Mouse (Mus musculus) embryo, embryonic 11 days (tissue): ENCODE data around the gene Rtkn2.

Source experiments
- DNase-seq: peaks from one replicate; pipeline ENCODE4 v3.0.0-alpha.2; 2015

Gene Rtkn2

GRCm38 (mm10) chr10:68043973-68044372 lies 64.6 kb downstream of the Rtkn2 start:
- peak; percentile 67 for DNase-seq

- no peak for DNase-seq
These were observed 65.5 kb downstream of the Rtkn2 start for GRCm38 (mm10) chr10:68044864-68045263.

GRCm38 (mm10) chr10:68048641-68049305 lies 69.4 kb downstream of the Rtkn2 start:
- no peak for DNase-seq

- no peak for DNase-seq
These were observed 71.5 kb downstream of the Rtkn2 start for GRCm38 (mm10) chr10:68050882-68051281.

- no peak for DNase-seq
These were observed 72.1 kb downstream of the Rtkn2 start for GRCm38 (mm10) chr10:68051316-68051933.

- no peak for DNase-seq
These were observed 72.9 kb downstream of the Rtkn2 start for GRCm38 (mm10) chr10:68052307-68052706.

- DNase-seq = no peak
These were observed 74.8 kb downstream of the Rtkn2 start for GRCm38 (mm10) chr10:68054131-68054530.

- no peak for DNase-seq
These were observed 75.3 kb downstream of the Rtkn2 start for GRCm38 (mm10) chr10:68054706-68055105.

- no peak for DNase-seq
These were observed 78.5 kb downstream of the Rtkn2 start for GRCm38 (mm10) chr10:68057841-68058240.

GRCm38 (mm10) chr10:68058378-68058777 lies 79.0 kb downstream of the Rtkn2 start:
- no peak for DNase-seq

GRCm38 (mm10) chr10:68060590-68061248 lies 81.3 kb downstream of the Rtkn2 start:
- DNase-seq = no peak

- DNase-seq = no peak
These were observed 81.9 kb downstream of the Rtkn2 start for GRCm38 (mm10) chr10:68061249-68061615.

GRCm38 (mm10) chr10:68063806-68064545 lies 84.6 kb downstream of the Rtkn2 start:
- DNase-seq = no peak

GRCm38 (mm10) chr10:68064571-68064970 lies 85.2 kb downstream of the Rtkn2 start:
- no peak for DNase-seq

- no peak for DNase-seq
These were observed 86.8 kb downstream of the Rtkn2 start for GRCm38 (mm10) chr10:68066173-68066572.

- DNase-seq = no peak
These were observed 88.6 kb downstream of the Rtkn2 start for GRCm38 (mm10) chr10:68067961-68068360.

- DNase-seq = no peak
These were observed 89.1 kb downstream of the Rtkn2 start for GRCm38 (mm10) chr10:68068426-68068825.

GRCm38 (mm10) chr10:68071041-68071440 lies 91.7 kb downstream of the Rtkn2 start:
- no peak for DNase-seq

- DNase-seq = no peak
These were observed 93.3 kb downstream of the Rtkn2 start for GRCm38 (mm10) chr10:68072626-68073025.

- no peak for DNase-seq
These were observed 94.9 kb downstream of the Rtkn2 start for GRCm38 (mm10) chr10:68074291-68074690.

GRCm38 (mm10) chr10:68075181-68075580 lies 95.8 kb downstream of the Rtkn2 start:
- DNase-seq = no peak

GRCm38 (mm10) chr10:68078708-68079107 lies 99.3 kb downstream of the Rtkn2 start:
- no peak for DNase-seq

- DNase-seq = no peak
These were observed 100.7 kb downstream of the Rtkn2 start for GRCm38 (mm10) chr10:68079910-68080670.
